Mouse (Mus musculus) intestine, postnatal 0 days (tissue): ENCODE data around the gene Apol6. TPM values are rescaled to one million over a fixed set of nuclear protein-coding genes. Genes with fewer than 3 reads are reported as not detected.

ENCODE experiments used
- ATAC-seq: fragments of 200-750 bp; cut with Nextera tagmentation; 2 replicates; pipeline ENCODE4 v1.8.0; 2017; ENCODE audit warnings: mild to moderate bottlenecking, moderate TSS enrichment, moderate library complexity
- H3K27ac ChIP-seq: fragments of 300-500 bp; sonication (generic); 2 replicates; pipeline ENCODE4 v1.5.1; 2014; ENCODE audit warnings: mild to moderate bottlenecking, low read depth, low read length, moderate library complexity
- H3K27me3 ChIP-seq: fragments of 300-500 bp; sonication (generic); replicated peaks from 2 replicates; pipeline ENCODE4 v1.6.1; 2014; ENCODE audit warnings: low read length, mixed read lengths; ENCODE audit not compliant: control insufficient read depth, insufficient read depth
- H3K36me3 ChIP-seq: fragments of 300-500 bp; sonication (generic); 2 replicates; pipeline ENCODE4 v1.6.1; 2014; ENCODE audit warnings: mild to moderate bottlenecking, moderate library complexity; ENCODE audit not compliant: control insufficient read depth, insufficient read depth
- H3K4me1 ChIP-seq: fragments of 300-500 bp; sonication (generic); replicated peaks from 2 replicates; pipeline ENCODE4 v1.6.1; 2014; ENCODE audit warnings: antibody characterized with exemption, low read length, mixed read lengths; ENCODE audit not compliant: control insufficient read depth, insufficient read depth
- H3K4me2 ChIP-seq: fragments of 300-500 bp; sonication (generic); replicated peaks from 2 replicates; pipeline ENCODE4 v1.6.1; 2014; ENCODE audit warnings: low read depth, mild to moderate bottlenecking, moderate library complexity
- H3K4me3 ChIP-seq: fragments of 300-500 bp; sonication (generic); 2 replicates; pipeline ENCODE4 v1.5.1; 2014; ENCODE audit warnings: low read depth, low read length
- H3K9ac ChIP-seq: fragments of 300-500 bp; sonication (generic); 2 replicates; pipeline ENCODE4 v1.6.1; 2014; ENCODE audit warnings: mild to moderate bottlenecking, low read depth, low read length
- H3K9me3 ChIP-seq: fragments of 300-500 bp; sonication (generic); 2 replicates; pipeline ENCODE4 v1.6.1; 2016; ENCODE audit warnings: mixed run types; ENCODE audit not compliant: control insufficient read depth
- CTCF ChIP-seq: sonication (generic); IDR thresholded peaks from 2 replicates; pipeline ENCODE4 v1.5.1; 2016; ENCODE audit warnings: low read depth, mild to moderate bottlenecking, control low read depth, antibody characterized with exemption, moderate library complexity
- WGBS: fragments of 180-500 bp; shearing (Covaris S2); extraction: QIAGEN DNeasy Blood & Tissue Kit; methylation state at CpG from one replicate; pipeline ENCODE4 v1.1.7; 2014; 5-methylcytosine and 5-hydroxymethylcytosine counted together
- polyA plus RNA-seq: library from polyadenylated mRNA; unstranded; fragments of >200 nt; fragmentation: Nextera tagmentation; extraction: Ambion mirVana; gene quantifications from 2 replicates; pipeline ENCODE4 v1.2.1, GENCODE M21; 2015

Apol6 gene
- 0.67 and 1.3 TPM in 2 replicates for polyA plus RNA-seq

- no peaks in the 10 kb centered on the region for H3K36me3 ChIP-seq
- WGBS = 75% methylated on average over 12 of the region's 12 CpGs
- H3K27ac ChIP-seq = no peak within 1 kb of the TSS
- TF ChIP-seq CTCF = no peak
- no peak for ATAC-seq
- H3K4me2 ChIP-seq = no peak within 1 kb of the TSS
- H3K4me1 ChIP-seq = no peaks in the 10 kb centered on the region
- H3K9ac ChIP-seq = no peak within 1 kb of the TSS
- no peak within 1 kb of the TSS for H3K4me3 ChIP-seq
- no peaks in the 10 kb centered on the region for H3K27me3 ChIP-seq
- H3K9me3 ChIP-seq = no peaks in the 10 kb centered on the region
Observed at GRCm38 (mm10) chr15:77044597-77045320, at the start of gene Apol6. Gene Apol6, plus strand, starts transcription at chr15:77044729.

DNA sequence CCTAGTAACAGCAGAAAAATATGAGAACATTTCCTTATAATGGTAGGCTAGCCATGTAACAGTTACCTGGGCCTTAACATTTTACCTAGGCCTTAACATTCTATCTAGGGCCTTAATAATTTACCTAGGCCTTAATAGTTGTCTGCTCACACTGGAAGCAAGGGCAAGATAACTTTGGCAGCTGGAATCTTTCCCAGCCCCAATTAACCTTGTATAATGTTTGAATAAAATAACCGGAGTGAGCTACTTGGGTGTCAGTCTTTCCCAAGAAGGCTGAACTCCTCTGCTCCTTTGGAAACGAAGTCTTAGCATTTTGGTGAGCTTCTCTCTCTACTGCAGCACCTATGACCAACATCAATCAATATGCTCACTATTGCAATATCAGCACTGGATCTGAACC, 46.5 kb upstream of the Apol6 start:
- no peaks in the 10 kb centered on the region for H3K27me3 ChIP-seq
- no peaks in the 10 kb centered on the region for H3K36me3 ChIP-seq
- H3K9ac ChIP-seq = no peak overlapping the region
- H3K4me2 ChIP-seq = no peak overlapping the region
- no peaks in the 10 kb centered on the region for H3K4me1 ChIP-seq
- H3K27ac ChIP-seq = no peak overlapping the region
- no peak for TF ChIP-seq CTCF
- H3K4me3 ChIP-seq = no peak overlapping the region
- no peaks in the 10 kb centered on the region for H3K9me3 ChIP-seq
- no peak for ATAC-seq
- WGBS = 71% methylated on average over 2 of the region's 2 CpGs

GRCm38 (mm10) chr15:76998878-76999588, 45.5 kb upstream of the Apol6 start:
- Histone ChIP-seq H3K9me3 (no peaks in the 10 kb centered on the region), H3K9ac (no peak overlapping the region), H3K4me3 (no peak overlapping the region), H3K27ac (no peak overlapping the region), H3K27me3 (no peaks in the 10 kb centered on the region), H3K36me3 (no peaks in the 10 kb centered on the region), H3K4me1 (no peaks in the 10 kb centered on the region), H3K4me2 (no peak overlapping the region)
- 51% methylated on average over 21 of the region's 21 CpGs for WGBS
- no peak for ATAC-seq
- peak; percentile 34 for TF ChIP-seq CTCF

GRCm38 (mm10) chr15:77003173-77003867, 41.2 kb upstream of the Apol6 start:
- Histone ChIP-seq H3K4me2 (no peak overlapping the region), H3K4me3 (no peak overlapping the region), H3K27ac (no peak overlapping the region), H3K9ac (no peak overlapping the region), H3K27me3 (no peaks in the 10 kb centered on the region), H3K4me1 (no peaks in the 10 kb centered on the region), H3K36me3 (no peaks in the 10 kb centered on the region), H3K9me3 (no peaks in the 10 kb centered on the region)
- no peak for TF ChIP-seq CTCF
- 95% methylated on average over 3 of the region's 3 CpGs for WGBS
- no peak for ATAC-seq

DNA sequence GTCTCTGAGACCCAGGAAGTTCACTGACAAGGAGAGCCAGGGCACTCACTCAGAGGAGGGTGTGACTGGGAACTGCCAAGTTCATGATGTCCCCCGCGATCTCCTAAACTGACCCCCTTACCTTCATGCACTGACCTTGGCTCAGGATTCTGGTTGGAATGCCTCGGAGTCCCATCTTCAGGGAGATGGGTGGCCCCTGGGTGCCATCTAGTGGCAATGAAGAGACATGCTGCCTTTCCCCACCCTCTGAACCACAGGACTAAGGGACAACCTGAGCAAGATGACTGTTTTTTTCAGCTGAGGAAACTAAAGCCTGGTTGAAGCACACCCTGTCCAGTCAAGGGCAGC, 40.7 kb upstream of the Apol6 start:
- no peak overlapping the region for H3K4me2 ChIP-seq
- no peaks in the 10 kb centered on the region for H3K4me1 ChIP-seq
- ATAC-seq = peak; percentile 51; the same call in 1 of the 2 replicates
- no peaks in the 10 kb centered on the region for H3K27me3 ChIP-seq
- TF ChIP-seq CTCF = peak; percentile 96
- WGBS = 8% methylated on average over 3 of the region's 3 CpGs
- H3K27ac ChIP-seq = no peak overlapping the region
- H3K36me3 ChIP-seq = no peaks in the 10 kb centered on the region
- H3K9me3 ChIP-seq = no peaks in the 10 kb centered on the region
- H3K9ac ChIP-seq = no peak overlapping the region
- no peak overlapping the region for H3K4me3 ChIP-seq

DNA sequence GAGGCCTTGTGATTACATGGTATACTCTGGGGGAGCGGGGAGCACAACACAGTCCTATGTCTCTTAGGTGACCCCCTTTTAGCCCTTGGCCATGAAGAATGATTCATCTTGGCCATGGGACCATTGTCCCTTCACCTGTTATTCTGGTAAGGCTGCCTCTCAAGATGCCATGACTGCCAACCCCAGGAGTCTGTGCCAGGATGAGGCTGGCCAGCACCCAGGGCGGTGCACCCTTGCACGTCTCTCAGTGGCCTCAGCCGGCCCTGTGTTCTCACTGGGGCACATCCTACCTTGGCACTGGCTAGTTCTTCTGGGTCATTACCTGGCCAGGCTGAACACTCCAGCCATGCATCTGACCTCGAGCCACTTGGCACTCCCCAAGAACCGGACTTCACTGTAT, 35.7 kb upstream of the Apol6 start:
- Histone ChIP-seq H3K9ac (no peak overlapping the region), H3K4me2 (no peak overlapping the region), H3K27me3 (no peaks in the 10 kb centered on the region), H3K9me3 (no peaks in the 10 kb centered on the region), H3K4me1 (no peaks in the 10 kb centered on the region), H3K27ac (no peak overlapping the region), H3K36me3 (no peaks in the 10 kb centered on the region), H3K4me3 (no peak overlapping the region)
- 89% methylated on average over 6 of the region's 6 CpGs for WGBS
- no peak for TF ChIP-seq CTCF
- ATAC-seq = no peak
